Mouse (Mus musculus): ENCODE measurements around the gene Ksr1.

DNA sequence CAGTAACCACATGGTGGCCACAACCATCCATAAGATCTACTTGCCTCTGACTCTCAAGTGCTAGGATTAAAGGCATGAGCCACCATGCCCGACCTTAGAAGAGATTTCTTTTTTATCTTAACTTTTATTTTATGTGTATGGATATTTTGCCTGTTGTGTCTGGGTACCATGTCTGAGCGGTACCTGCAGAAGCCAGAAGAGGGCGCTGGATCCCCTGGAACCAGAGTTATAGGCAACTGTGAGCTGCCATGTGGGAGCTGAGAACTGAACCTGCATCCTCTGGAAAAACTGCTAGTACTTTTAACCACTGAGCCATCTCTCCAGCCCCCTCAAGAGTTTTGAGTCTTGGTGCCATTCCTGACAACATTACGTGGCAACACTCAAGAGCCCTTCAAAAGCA, 97.3 kb downstream of the Ksr1 start:
- TF ChIP-seq CTCF (IDR thresholded peaks at IDR 0.05; ENCODE audit: control insufficient read depth, insufficient read depth, low read length) = peak; percentile 32; the same call in 1 of the 2 replicates
- TF ChIP-seq POLR2A (IDR thresholded peaks at IDR 0.05; ENCODE audit: borderline replicate concordance, control insufficient read depth, low read depth, low read length) = no peak

Measured in bone marrow, adult 2 months (tissue).